Mouse (Mus musculus) limb, embryonic 14.5 days (tissue): ENCODE measurements around the gene Dbn1. TPM values are rescaled to one million over a fixed set of nuclear protein-coding genes. Genes with fewer than 3 reads are reported as not detected.

Source experiments
- ATAC-seq: fragments of 200-750 bp; cut with Nextera tagmentation; 2 replicates; pipeline ENCODE4 v1.8.0; 2017; ENCODE audit warnings: low read depth, moderate number of reproducible peaks, moderate TSS enrichment; ENCODE audit not compliant: low FRiP score
- DNase-seq: peaks from one replicate; pipeline ENCODE4 v3.0.0-alpha.2; 2015; ENCODE audit warnings: low spot score
- H3K27ac ChIP-seq: fragments of 300-500 bp; sonication (generic); replicated peaks from 2 replicates; pipeline ENCODE4 v1.5.1; 2014; ENCODE audit warnings: low read depth, mild to moderate bottlenecking, low read length, moderate library complexity, mixed read lengths
- H3K27me3 ChIP-seq: fragments of 300-500 bp; sonication (generic); 2 replicates; pipeline ENCODE4 v1.6.1; 2014; ENCODE audit warnings: low read length, mixed read lengths; ENCODE audit not compliant: control insufficient read depth, insufficient read depth
- H3K36me3 ChIP-seq: fragments of 300-500 bp; sonication (generic); 2 replicates; pipeline ENCODE4 v1.6.1; 2014; ENCODE audit warnings: mild to moderate bottlenecking, low read length, moderate library complexity, mixed read lengths; ENCODE audit not compliant: control insufficient read depth, insufficient read depth
- H3K4me1 ChIP-seq: fragments of 300-500 bp; sonication (generic); 2 replicates; pipeline ENCODE4 v1.6.1; 2014; ENCODE audit warnings: antibody characterized with exemption, low read length, mixed read lengths; ENCODE audit not compliant: control insufficient read depth, insufficient read depth
- H3K4me2 ChIP-seq: fragments of 300-500 bp; sonication (generic); replicated peaks from 2 replicates; pipeline ENCODE4 v1.6.1; 2014; ENCODE audit warnings: low read depth, mild to moderate bottlenecking, low read length, moderate library complexity; ENCODE audit not compliant: severe bottlenecking
- H3K4me3 ChIP-seq: fragments of 300-500 bp; sonication (generic); replicated peaks from 2 replicates; pipeline ENCODE4 v1.5.1; 2014; ENCODE audit warnings: low read length
- H3K9ac ChIP-seq: fragments of 300-500 bp; sonication (generic); 2 replicates; pipeline ENCODE4 v1.6.1; 2014; ENCODE audit warnings: mild to moderate bottlenecking, low read depth, low read length, moderate library complexity; ENCODE audit not compliant: severe bottlenecking
- H3K9me3 ChIP-seq: fragments of 300-500 bp; sonication (generic); 2 replicates; pipeline ENCODE4 v1.6.1; 2016; ENCODE audit warnings: low read length; ENCODE audit not compliant: control insufficient read depth
- POLR2A ChIP-seq: fragments of 200-500 bp; IDR thresholded peaks from 2 replicates; pipeline ENCODE4 v1.8.0; 2012; ENCODE audit warnings: inconsistent platforms, mild to moderate bottlenecking, moderate library complexity, borderline replicate concordance; ENCODE audit not compliant: insufficient read depth, insufficient read length; ENCODE audit errors: extremely low read depth
- WGBS: fragments of 180-500 bp; shearing (Covaris S2); extraction: QIAGEN DNeasy Blood & Tissue Kit; methylation state at CpG from one replicate; pipeline ENCODE4 v1.1.7; 2014; 5-methylcytosine and 5-hydroxymethylcytosine counted together
- polyA plus RNA-seq, 2 experiments: library from polyadenylated mRNA; depleted of rRNA in 1 of 2; stranded (reverse) in 1 of 2; unstranded in 1 of 2; fragments of >200 nt; fragmentation: Nextera tagmentation in 1 of 2; extraction: Ambion mirVana in 1 of 2; gene quantifications; 2 replicates each; pipeline versions ENCODE4 v1.2.1 to v1.2.3; 2012 to 2014

Dbn1 gene
- polyA plus RNA-seq, 2 experiments, result 153 to 266 TPM

GRCm38 (mm10) chr13:55529198-55529915 is 41.4 kb upstream of the Dbn1 start, which contains the start of gene Dok3:
TSS of gene Dok3 (minus strand) at chr13:55529296.
- no peak for DNase-seq
- H3K4me3 ChIP-seq, result no peak within 1 kb of the TSS
- peaks cover 50% of the 10 kb centered on the region for H3K36me3 ChIP-seq
- no peaks in the 10 kb centered on the region for H3K9me3 ChIP-seq
- WGBS, result 78% methylated on average over 8 of the region's 8 CpGs
- ATAC-seq, result no peak
- no peak within 1 kb of the TSS for H3K4me2 ChIP-seq
- H3K9ac ChIP-seq, result no peak within 1 kb of the TSS
- no peaks in the 10 kb centered on the region for H3K27me3 ChIP-seq
- no peaks in the 10 kb centered on the region for H3K4me1 ChIP-seq
- no peak for TF ChIP-seq POLR2A
- H3K27ac ChIP-seq, result 0 out of 2 replicates have a peak within 1 kb of the TSS, but pooled peaks have one; percentile 9

DNA sequence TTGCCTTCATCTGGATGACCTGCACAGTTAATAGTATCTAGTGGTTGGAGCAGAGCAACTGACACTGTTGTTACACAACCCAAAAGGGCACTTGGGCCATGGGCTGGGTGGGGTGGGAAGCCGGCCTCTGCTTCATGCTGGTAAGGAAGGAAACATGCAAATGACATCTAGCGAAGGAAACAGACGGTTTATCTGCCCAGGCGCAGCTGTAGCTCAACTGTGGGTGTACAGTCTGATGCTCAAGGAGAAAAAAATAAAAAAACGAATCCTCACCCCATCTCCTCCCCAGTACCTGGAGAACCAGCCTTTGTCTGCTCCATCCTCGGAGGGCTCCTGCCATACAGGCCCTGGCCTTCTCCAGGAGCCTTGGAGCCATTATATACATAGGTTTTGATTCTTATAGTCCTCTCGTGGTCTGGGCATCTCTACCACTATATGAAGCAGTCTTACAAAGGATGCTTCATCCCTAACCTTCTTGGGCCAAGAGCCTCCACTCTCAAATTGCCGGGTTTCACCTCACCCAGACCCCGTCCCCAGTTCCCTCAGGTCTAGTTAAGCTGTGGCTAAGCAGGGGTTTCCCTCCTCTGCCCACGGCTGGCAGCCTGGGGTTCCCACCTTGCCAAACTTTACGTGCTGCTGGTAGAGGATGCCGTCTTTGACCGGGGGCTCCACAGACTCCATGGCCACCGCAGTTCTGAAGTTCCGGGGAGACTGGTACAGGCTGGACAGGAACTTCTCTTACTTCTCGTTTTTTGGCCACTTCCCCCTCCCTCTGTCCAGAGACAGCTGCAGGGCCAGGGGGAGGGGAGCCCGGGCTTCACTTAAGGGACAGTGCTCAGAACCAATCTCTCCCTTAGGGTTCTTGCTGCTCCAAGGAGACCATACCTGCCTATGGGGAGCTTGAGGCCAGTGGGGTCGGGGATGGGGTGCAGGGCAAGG is 40.2 kb upstream of the Dbn1 start:
- TF ChIP-seq POLR2A, result no peak
- peaks cover 37% of the 10 kb centered on the region for H3K36me3 ChIP-seq
- H3K4me2 ChIP-seq, result no peak overlapping the region
- H3K9me3 ChIP-seq, result no peaks in the 10 kb centered on the region
- ATAC-seq (no peak), DNase-seq (no peak)
- H3K4me1 ChIP-seq, result no peaks in the 10 kb centered on the region
- H3K9ac ChIP-seq, result no peak overlapping the region
- no peak overlapping the region for H3K4me3 ChIP-seq
- 0 out of 2 replicates have a peak overlapping the region, but pooled peaks have one; percentile 9 for H3K27ac ChIP-seq
- 79% methylated on average over 18 of the region's 18 CpGs for WGBS
- H3K27me3 ChIP-seq, result no peaks in the 10 kb centered on the region

DNA sequence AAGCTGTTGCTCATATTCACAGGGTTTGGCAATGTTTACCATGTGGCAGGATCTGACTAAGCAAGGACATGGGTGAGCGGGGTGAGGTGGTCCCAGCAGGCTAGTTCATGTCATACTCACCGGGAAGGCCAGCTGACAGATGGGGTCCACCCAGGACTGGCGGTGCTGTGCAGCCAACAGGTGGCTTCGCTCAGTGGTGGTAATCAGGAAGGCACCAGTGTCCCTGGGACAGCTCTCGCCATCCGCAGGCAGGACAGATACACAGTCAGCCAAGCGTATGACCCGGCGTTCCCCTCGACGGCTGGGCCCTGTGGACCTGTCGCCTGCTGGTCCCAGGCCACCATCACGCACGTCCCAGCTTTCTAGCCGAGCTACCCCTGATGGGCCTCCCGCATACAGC is 39.3 kb upstream of the Dbn1 start:
- H3K27ac ChIP-seq, result no peak overlapping the region
- no peaks in the 10 kb centered on the region for H3K27me3 ChIP-seq
- DNase-seq (no peak), ATAC-seq (no peak)
- WGBS, result 79% methylated on average over 16 of the region's 16 CpGs
- TF ChIP-seq POLR2A, result no peak
- no peaks in the 10 kb centered on the region for H3K9me3 ChIP-seq
- no peak overlapping the region for H3K4me2 ChIP-seq
- peaks cover 30% of the 10 kb centered on the region for H3K36me3 ChIP-seq
- H3K4me1 ChIP-seq, result no peaks in the 10 kb centered on the region
- no peak overlapping the region for H3K9ac ChIP-seq
- H3K4me3 ChIP-seq, result no peak overlapping the region

GRCm38 (mm10) chr13:55525733-55526553 is 38.0 kb upstream of the Dbn1 start:
- no peak for DNase-seq
- no peak for TF ChIP-seq POLR2A

DNA sequence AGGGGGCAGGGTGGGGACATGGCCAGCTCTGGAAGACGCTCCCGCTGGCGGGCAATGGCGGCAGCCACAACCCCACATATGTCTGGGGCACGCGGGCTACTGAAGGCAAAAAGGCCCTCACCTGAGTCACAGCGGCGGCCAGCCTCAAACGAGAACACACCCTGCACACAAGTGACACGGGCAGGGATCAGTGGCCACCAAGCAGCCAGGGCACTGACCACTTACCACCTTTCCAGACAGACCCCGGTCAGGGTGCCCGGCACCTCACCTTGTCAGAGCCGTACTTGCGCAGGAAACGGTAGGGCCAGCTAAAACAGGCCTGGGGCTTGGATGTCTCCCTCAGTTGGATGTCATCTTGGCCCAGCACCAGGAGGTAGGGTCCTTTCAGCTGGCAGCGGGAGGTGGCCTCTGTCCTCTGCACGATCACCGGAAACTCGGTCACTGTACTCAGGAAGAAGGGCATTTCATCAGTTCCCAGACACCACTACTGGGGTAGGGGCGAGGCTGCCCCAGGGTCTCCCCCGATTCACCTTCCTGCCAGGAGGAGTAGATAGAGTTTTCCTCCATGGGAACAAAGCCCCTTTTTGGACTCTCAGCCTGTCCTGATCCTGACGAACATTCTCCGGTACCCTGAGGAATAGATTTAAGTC is 36.2 kb upstream of the Dbn1 start:
- TF ChIP-seq POLR2A, result no peak
- Histone ChIP-seq H3K27me3 (no peaks in the 10 kb centered on the region), H3K9me3 (no peaks in the 10 kb centered on the region), H3K4me3 (no peak overlapping the region), H3K9ac (no peak overlapping the region), H3K27ac (no peak overlapping the region), H3K36me3 (peaks cover 1% of the 10 kb centered on the region; the same call in 1 of the 2 replicates), H3K4me1 (no peaks in the 10 kb centered on the region), H3K4me2 (no peak overlapping the region)
- no peak for ATAC-seq
- no peak for DNase-seq
- WGBS, result 89% methylated on average over 23 of the region's 23 CpGs

More at GRCm38 (mm10) chr13:55525733-55526553, 38.0 kb upstream of the Dbn1 start:
- H3K36me3 ChIP-seq, result peaks cover 18% of the 10 kb centered on the region
- no peak for ATAC-seq
- no peak overlapping the region for H3K9ac ChIP-seq
- no peak overlapping the region for H3K4me2 ChIP-seq
- H3K4me3 ChIP-seq, result no peak overlapping the region
- no peaks in the 10 kb centered on the region for H3K27me3 ChIP-seq
- H3K27ac ChIP-seq, result no peak overlapping the region
- 78% methylated on average over 16 of the region's 16 CpGs for WGBS
- H3K9me3 ChIP-seq, result no peaks in the 10 kb centered on the region
- no peaks in the 10 kb centered on the region for H3K4me1 ChIP-seq
